Mouse (Mus musculus) hindbrain, embryonic 11.5 days (tissue): Measurements from ENCODE around the gene Ptpn1. TPM values are rescaled to one million over a fixed set of nuclear protein-coding genes. Genes with fewer than 3 reads are reported as not detected.

Experiments used
- ATAC-seq: fragments of 200-750 bp; cut with Nextera tagmentation; 2 replicates; pipeline ENCODE4 v1.8.0; 2017; ENCODE audit warnings: mild to moderate bottlenecking, moderate TSS enrichment, moderate library complexity; ENCODE audit not compliant: low FRiP score
- DNase-seq: peaks from one replicate; pipeline ENCODE4 v3.0.0-alpha.2; 2015; ENCODE audit warnings: low spot score
- H3K27ac ChIP-seq: fragments of 300-500 bp; sonication (generic); 2 replicates; pipeline ENCODE4 v1.5.1; 2014; ENCODE audit warnings: mild to moderate bottlenecking, low read depth, low read length
- H3K27me3 ChIP-seq: fragments of 300-500 bp; sonication (generic); 2 replicates; pipeline ENCODE4 v1.6.1; 2014; ENCODE audit warnings: mild to moderate bottlenecking, low read length, moderate library complexity, mixed read lengths; ENCODE audit not compliant: control insufficient read depth, insufficient read depth
- H3K36me3 ChIP-seq: fragments of 300-500 bp; sonication (generic); 2 replicates; pipeline ENCODE4 v1.6.1; 2014; ENCODE audit warnings: mild to moderate bottlenecking, low read length, moderate library complexity, mixed read lengths; ENCODE audit not compliant: control insufficient read depth, insufficient read depth
- H3K4me1 ChIP-seq: fragments of 300-500 bp; sonication (generic); replicated peaks from 2 replicates; pipeline ENCODE4 v1.6.1; 2014; ENCODE audit warnings: low read length, mixed read lengths; ENCODE audit not compliant: control insufficient read depth, insufficient read depth
- H3K4me2 ChIP-seq: fragments of 300-500 bp; sonication (generic); replicated peaks from 2 replicates; pipeline ENCODE4 v1.6.1; 2014; ENCODE audit warnings: mild to moderate bottlenecking, low read depth, low read length
- H3K4me3 ChIP-seq: fragments of 300-500 bp; sonication (generic); 2 replicates; pipeline ENCODE4 v1.5.1; 2014; ENCODE audit warnings: low read depth, low read length
- H3K9ac ChIP-seq: fragments of 300-500 bp; sonication (generic); 2 replicates; pipeline ENCODE4 v1.6.1; 2014; ENCODE audit warnings: low read depth, low read length
- H3K9me3 ChIP-seq: fragments of 300-500 bp; sonication (generic); 2 replicates; pipeline ENCODE4 v1.6.1; 2016; ENCODE audit warnings: low read length; ENCODE audit not compliant: control insufficient read depth
- WGBS: fragments of 180-500 bp; shearing (Covaris S2); extraction: QIAGEN DNeasy Blood & Tissue Kit; methylation state at CpG from one replicate; pipeline ENCODE4 v1.1.7; 2014; 5-methylcytosine and 5-hydroxymethylcytosine counted together
- polyA plus RNA-seq: library from polyadenylated mRNA; unstranded; fragments of >200 nt; fragmentation: Nextera tagmentation; extraction: Ambion mirVana; gene quantifications from 2 replicates; pipeline ENCODE4 v1.2.1, GENCODE M21; 2014

Gene Ptpn1
- polyA plus RNA-seq, 1 experiment from 2014 or later: 90.3 TPM

DNA sequence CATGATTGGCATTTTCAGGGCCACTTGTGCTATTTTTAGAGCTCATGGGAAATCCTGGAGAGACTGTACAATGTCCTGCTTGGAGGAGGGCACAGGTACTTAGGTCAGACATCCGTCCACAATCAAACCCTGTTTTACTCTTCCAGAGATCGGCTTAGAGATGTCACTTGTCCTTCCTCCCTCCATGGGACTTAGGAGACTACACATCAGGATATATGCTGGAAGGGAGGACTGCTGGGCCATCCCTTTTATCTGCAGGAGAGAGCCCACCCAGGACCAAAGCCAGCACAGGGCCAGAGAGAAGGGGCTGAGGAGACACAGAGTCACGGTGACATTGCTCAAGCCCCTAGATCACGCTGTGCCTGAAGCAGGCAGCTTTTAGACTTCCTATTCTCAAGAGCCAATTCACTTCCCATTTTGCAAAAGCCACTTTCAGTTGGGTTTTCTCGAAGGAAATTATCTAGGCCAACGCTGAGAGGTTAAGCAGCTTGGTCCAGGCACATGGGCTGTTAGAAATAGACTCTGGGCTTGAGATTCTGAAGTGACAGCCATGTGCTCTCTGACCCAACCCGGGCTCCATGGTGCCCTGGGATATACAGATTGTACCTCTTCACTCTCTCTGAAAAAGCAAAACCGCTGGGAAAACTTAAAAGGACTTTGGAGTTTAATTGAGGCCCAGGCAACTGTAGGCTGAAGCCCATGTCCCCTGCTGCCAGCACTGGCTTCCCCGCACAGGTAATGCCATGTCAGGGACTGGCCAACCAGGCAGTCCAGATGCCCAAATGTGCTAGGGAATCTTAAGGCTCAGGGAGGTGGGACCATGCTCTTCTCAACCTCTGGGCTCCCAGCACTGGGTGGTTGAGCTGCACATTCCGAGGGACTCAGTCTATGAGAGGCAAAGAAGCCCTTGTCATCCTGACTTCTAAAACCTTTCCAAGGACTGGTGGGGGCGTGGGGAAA is 5.7 kb upstream of the Ptpn1 start:
- 83% methylated on average over 11 of the region's 11 CpGs for WGBS

DNA sequence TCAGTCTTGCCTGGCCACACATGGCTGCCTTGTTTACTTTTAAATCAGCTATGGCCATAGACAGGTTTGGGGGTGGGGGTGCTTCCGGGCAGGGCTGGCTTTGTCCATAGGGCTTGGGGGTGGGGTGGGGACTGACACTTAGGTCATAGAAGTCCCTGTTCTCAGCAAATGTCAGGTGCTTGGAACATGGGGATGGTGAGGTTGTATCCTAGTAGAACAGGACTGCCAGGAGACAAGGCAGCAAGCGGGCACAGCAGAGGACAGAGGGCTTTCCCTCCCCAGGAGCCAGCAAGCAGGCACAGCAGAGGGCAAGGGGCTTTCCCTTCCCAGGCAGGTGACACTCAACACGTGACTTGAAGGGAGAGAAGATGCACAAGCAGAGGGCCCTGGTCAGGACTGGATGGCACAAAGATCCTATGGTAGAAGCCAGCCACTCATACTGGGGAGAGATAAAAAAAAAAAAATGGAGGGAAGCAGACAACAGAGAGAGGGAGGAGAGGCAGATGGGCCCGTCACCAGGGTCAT is 3.8 kb upstream of the Ptpn1 start:
- Histone ChIP-seq H3K4me3 (no peak overlapping the region), H3K36me3 (no peaks in the 10 kb centered on the region), H3K27me3 (no peaks in the 10 kb centered on the region), H3K9ac (no peak overlapping the region), H3K4me1 (no peaks in the 10 kb centered on the region), H3K9me3 (no peaks in the 10 kb centered on the region), H3K4me2 (no peak overlapping the region), H3K27ac (no peak overlapping the region)
- no peak for ATAC-seq
- DNase-seq: no peak
- 77% methylated on average over 4 of the region's 4 CpGs for WGBS

More for the DNA sequence above, 5.7 kb upstream of the Ptpn1 start:
- Histone ChIP-seq H3K4me2 (no peak overlapping the region), H3K9ac (no peak overlapping the region), H3K27ac (no peak overlapping the region), H3K4me3 (no peak overlapping the region), H3K9me3 (no peaks in the 10 kb centered on the region), H3K4me1 (no peaks in the 10 kb centered on the region), H3K36me3 (no peaks in the 10 kb centered on the region), H3K27me3 (no peaks in the 10 kb centered on the region)
- no peak for ATAC-seq
- no peak for DNase-seq

DNA sequence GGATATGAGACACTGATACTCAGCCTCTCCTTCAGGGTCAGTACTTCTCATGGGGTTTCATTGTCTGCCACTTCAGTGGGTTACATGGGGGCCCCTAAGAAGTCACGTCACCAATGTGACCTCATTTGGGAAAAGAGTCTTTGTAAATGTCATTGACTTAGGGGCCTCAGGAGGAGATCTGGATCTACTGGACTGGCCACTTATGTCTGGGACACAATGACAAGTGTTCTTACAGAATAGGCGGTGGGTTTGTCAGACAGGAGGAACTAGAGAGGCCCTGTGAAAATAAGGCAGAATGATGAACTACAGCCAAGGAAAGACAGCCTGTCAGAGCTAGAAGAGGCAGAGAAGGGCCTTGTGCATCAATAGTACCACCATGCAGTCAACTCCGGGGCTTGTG is 2.9 kb upstream of the Ptpn1 start:
- Histone ChIP-seq H3K4me3 (no peak overlapping the region), H3K9ac (no peak overlapping the region), H3K27ac (no peak overlapping the region), H3K4me2 (no peak overlapping the region), H3K9me3 (no peaks in the 10 kb centered on the region), H3K4me1 (peaks cover 3% of the 10 kb centered on the region; the same call in 1 of the 2 replicates), H3K36me3 (no peaks in the 10 kb centered on the region), H3K27me3 (no peaks in the 10 kb centered on the region)
- 88% methylated on average over 3 of the region's 3 CpGs for WGBS
- ATAC-seq (no peak), DNase-seq (no peak)

GRCm38 (mm10) chr2:167930975-167931374 is 882 bp upstream of the Ptpn1 start:
- DNase-seq (no peak), ATAC-seq (no peak)
- Histone ChIP-seq H3K9me3 (no peaks in the 10 kb centered on the region), H3K4me1 (peaks cover 3% of the 10 kb centered on the region; the same call in 1 of the 2 replicates), H3K4me2 (no peak overlapping the region), H3K27me3 (no peaks in the 10 kb centered on the region), H3K4me3 (no peak overlapping the region), H3K27ac (no peak overlapping the region), H3K9ac (no peak overlapping the region), H3K36me3 (no peaks in the 10 kb centered on the region)
- WGBS: 92% methylated on average over 3 of the region's 3 CpGs

- ATAC-seq (peak; percentile 84), DNase-seq (peak; percentile 38)
- Histone ChIP-seq H3K4me3 (peak overlapping the region; percentile 86), H3K9me3 (no peaks in the 10 kb centered on the region), H3K4me2 (peak overlapping the region; percentile 68), H3K4me1 (peaks cover 6% of the 10 kb centered on the region; the same call in 1 of the 2 replicates), H3K27me3 (no peaks in the 10 kb centered on the region), H3K36me3 (no peaks in the 10 kb centered on the region), H3K9ac (peak overlapping the region; percentile 91), H3K27ac (peak overlapping the region; percentile 56)
- WGBS: 0% methylated on average over 18 of the region's 18 CpGs
Observed at GRCm38 (mm10) chr2:167932727-167933231, 922 bp downstream of the Ptpn1 start.

DNA sequence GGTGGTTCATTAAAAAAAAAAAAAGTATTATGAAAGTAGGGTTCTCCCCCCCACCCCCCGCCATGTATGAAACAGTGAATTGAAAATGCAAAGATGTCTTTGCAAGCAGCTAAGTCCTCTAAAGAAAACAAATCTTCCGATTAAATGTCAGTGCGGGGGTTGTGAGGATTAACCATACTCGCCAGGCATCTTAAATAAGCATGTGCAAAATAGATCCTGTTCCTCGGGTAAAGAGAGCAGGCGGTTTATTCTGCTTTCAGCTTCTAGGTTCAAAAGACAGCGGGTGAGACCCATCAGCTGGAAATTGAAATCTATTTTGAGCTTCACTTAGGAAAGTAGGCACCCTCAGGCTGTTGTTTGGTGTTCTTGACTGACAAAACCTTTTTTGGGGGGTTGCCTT is 1.5 kb downstream of the Ptpn1 start:
- Histone ChIP-seq H3K4me3 (peak overlapping the region; percentile 86), H3K27me3 (no peaks in the 10 kb centered on the region), H3K4me2 (peak overlapping the region; percentile 68), H3K4me1 (peaks cover 6% of the 10 kb centered on the region; the same call in 1 of the 2 replicates), H3K27ac (no peak overlapping the region), H3K36me3 (no peaks in the 10 kb centered on the region), H3K9me3 (no peaks in the 10 kb centered on the region), H3K9ac (peak overlapping the region; percentile 91; the same call in 1 of the 2 replicates)
- ATAC-seq (no peak), DNase-seq (no peak)
- 56% methylated on average over 7 of the region's 7 CpGs for WGBS

DNA sequence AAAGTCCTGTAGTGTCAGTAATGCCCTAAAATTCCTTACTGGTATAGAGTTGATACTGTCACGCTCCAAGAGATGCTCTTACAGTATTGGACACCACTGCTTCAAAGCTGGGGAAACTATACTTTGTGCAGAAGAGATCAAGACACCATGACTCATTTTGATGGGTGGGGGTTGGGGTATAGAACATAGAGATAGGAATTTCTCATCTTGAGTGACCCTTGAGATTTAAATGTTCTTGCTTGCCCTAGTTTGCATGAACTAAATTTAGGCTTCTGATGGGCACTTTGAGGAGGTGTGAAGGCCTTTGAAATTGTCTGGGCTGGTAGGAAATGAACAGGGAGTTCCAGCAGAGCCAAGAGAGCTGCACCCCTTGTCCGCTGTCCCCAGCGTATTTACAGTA is 4.1 kb downstream of the Ptpn1 start:
- WGBS: 74% methylated on average over 3 of the region's 3 CpGs
- Histone ChIP-seq H3K9ac (no peak overlapping the region), H3K4me1 (peaks cover 8% of the 10 kb centered on the region; the same call in 1 of the 2 replicates)

DNA sequence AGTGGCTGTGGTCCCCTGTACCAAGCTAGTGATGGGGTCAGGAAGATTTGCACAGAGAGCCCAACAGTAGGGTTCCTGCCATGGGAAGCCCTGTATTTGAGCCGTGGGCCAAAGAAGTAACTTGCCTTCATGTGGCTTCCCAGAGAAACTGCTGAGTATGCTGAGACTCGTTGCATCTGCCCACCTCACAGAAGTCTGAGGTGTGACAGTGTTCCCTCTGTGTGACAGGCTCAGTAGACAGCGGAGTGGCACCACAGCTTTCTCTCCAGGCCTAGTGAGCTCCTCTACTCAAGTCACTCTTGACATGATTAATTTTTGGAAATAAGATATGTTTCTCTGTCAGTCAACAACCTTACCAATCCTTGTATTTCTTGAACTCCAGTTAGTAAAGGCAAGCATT is 6.9 kb downstream of the Ptpn1 start:
- Histone ChIP-seq H3K27me3 (no peaks in the 10 kb centered on the region), H3K4me3 (no peak overlapping the region), H3K9ac (no peak overlapping the region), H3K4me2 (no peak overlapping the region), H3K27ac (no peak overlapping the region), H3K9me3 (no peaks in the 10 kb centered on the region), H3K4me1 (peaks cover 5% of the 10 kb centered on the region), H3K36me3 (no peaks in the 10 kb centered on the region)
- WGBS: 86% methylated on average over 3 of the region's 3 CpGs
- DNase-seq: no peak
- no peak for ATAC-seq

More for the DNA sequence above, 4.1 kb downstream of the Ptpn1 start:
- Histone ChIP-seq H3K36me3 (no peaks in the 10 kb centered on the region), H3K4me3 (no peak overlapping the region), H3K4me2 (no peak overlapping the region), H3K27me3 (no peaks in the 10 kb centered on the region), H3K9me3 (no peaks in the 10 kb centered on the region), H3K27ac (no peak overlapping the region)
- ATAC-seq: no peak
- DNase-seq: no peak
